Mouse (Mus musculus) hindbrain, postnatal 0 days (tissue): ENCODE measurements around the gene Rps10. TPM values are rescaled to one million over a fixed set of nuclear protein-coding genes. Genes with fewer than 3 reads are reported as not detected.
A peak's percentile ranks its signal among the peaks of the same experiment; 100 is the strongest.

Experiments
- ATAC-seq: fragments of 200-750 bp; cut with Nextera tagmentation; 2 replicates; pipeline ENCODE4 v1.8.0; 2017; ENCODE audit warnings: mild to moderate bottlenecking, moderate TSS enrichment, moderate library complexity
- DNase-seq: peaks from one replicate; pipeline ENCODE4 v3.0.0-alpha.2; 2015; ENCODE audit warnings: low spot score
- H3K27ac ChIP-seq: fragments of 300-500 bp; sonication (generic); 2 replicates; pipeline ENCODE4 v1.5.1; 2014; ENCODE audit warnings: mild to moderate bottlenecking
- H3K27me3 ChIP-seq: fragments of 300-500 bp; sonication (generic); 2 replicates; pipeline ENCODE4 v1.6.1; 2014; ENCODE audit warnings: low read length, mixed read lengths; ENCODE audit not compliant: insufficient read depth
- H3K36me3 ChIP-seq: fragments of 300-500 bp; sonication (generic); 2 replicates; pipeline ENCODE4 v1.6.1; 2014; ENCODE audit warnings: low read length, mixed read lengths; ENCODE audit not compliant: insufficient read depth
- H3K4me1 ChIP-seq: fragments of 300-500 bp; sonication (generic); 2 replicates; pipeline ENCODE4 v1.6.1; 2014; ENCODE audit warnings: antibody characterized with exemption, low read length, mixed read lengths; ENCODE audit not compliant: insufficient read depth
- H3K4me2 ChIP-seq: fragments of 300-500 bp; sonication (generic); 2 replicates; pipeline ENCODE4 v1.6.1; 2014; ENCODE audit warnings: low read depth, mild to moderate bottlenecking, low read length, moderate library complexity, mixed read lengths
- H3K4me3 ChIP-seq: fragments of 300-500 bp; sonication (generic); 2 replicates; pipeline ENCODE4 v1.5.1; 2014; ENCODE audit warnings: low read length
- H3K9ac ChIP-seq: fragments of 300-500 bp; sonication (generic); replicated peaks from 2 replicates; pipeline ENCODE4 v1.6.1; 2014; ENCODE audit warnings: mild to moderate bottlenecking, low read length, moderate library complexity, mixed read lengths
- H3K9me3 ChIP-seq: fragments of 300-500 bp; sonication (generic); 2 replicates; pipeline ENCODE4 v1.6.1; 2016; ENCODE audit warnings: low read length, mixed read lengths
- CTCF ChIP-seq: IDR thresholded peaks from 2 replicates; pipeline ENCODE4 v1.5.1; 2016; ENCODE audit warnings: antibody characterized with exemption, control low read depth, low read depth
- WGBS: fragments of 180-500 bp; shearing (Covaris S2); extraction: QIAGEN DNeasy Blood & Tissue Kit; methylation state at CpG from one replicate; pipeline ENCODE4 v1.1.7; 2014; 5-methylcytosine and 5-hydroxymethylcytosine counted together
- polyA plus RNA-seq: library from polyadenylated mRNA; unstranded; fragments of >200 nt; fragmentation: Nextera tagmentation; extraction: Ambion mirVana; gene quantifications from 2 replicates; pipeline ENCODE4 v1.2.1, GENCODE M21; 2015
- total RNA-seq: library from RNA; depleted of rRNA; stranded (reverse); fragments of >200 nt; gene quantifications from 2 replicates; pipeline ENCODE4 v1.2.3, GENCODE M21; 2014; rRNA removed

Gene Rps10
- total RNA-seq, result 1,174 and 1,303 TPM in 2 replicates
- polyA plus RNA-seq, result 497 and 519 TPM in 2 replicates

DNA sequence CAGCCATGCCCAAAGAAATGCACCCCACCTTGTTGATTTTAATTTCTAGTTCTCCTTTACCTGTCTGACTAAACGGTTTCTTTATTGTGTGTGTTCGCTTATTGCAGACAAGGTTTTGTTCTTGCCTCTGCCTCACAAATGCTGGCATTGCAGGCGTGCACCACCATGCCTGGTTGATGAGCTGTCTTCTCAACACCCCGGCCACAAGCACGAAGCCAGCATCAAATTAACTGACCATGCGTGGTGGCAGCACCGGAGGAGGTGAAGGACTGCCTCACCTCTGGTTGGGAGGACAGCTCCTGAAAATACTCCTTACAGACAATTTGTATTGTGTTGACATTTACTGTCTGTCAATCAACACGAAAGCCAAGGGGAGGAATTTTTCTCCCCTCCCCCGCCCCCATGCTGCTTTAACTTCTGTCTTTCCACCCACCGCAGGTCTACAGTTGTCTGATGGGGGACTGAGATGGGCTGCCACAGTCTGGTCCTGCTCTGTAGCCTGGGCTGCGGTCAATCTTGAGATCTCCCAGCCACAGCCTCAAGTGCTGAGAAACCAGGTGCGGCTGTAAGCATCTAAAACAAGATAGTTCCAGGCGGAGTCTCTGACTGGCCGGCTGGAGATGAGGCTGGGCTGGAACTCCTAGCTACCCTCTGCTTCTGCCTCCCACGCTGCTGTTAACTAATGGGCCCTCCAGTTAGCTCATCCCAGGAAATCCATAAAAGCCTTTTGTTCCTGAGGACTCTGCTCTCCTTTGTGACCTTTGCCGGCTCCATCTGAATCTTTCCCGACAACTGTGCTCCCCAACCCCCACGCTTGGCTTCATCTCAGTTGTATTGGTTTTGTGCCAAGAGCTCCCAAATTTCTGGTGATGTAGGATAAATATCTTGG, at the start of gene Rps10:
TSS of gene Rps10 (minus strand) at position 538 of the 889 bp plus-strand sequence.
- peak; percentile 36 for DNase-seq

DNA sequence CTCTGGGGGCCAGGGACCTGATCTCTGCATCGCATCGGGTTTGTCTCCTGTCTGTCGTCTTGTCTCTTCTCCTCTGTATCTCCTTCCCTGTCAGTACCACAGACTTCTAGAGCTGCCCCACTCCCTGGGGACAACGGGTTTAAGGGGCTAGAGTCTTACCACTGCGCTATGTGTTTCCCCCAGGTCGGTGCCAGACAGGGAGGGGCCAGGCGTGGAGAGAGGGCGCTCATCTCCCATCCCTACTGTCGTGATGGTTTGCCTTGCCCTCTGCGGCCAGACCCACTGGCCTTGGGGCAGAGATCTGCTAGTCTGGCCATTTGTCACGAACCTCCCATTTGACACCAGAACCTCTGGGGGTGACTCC, 49.1 kb upstream of the Rps10 start:
- Histone ChIP-seq H3K9me3 (no peaks in the 10 kb centered on the region), H3K4me2 (peak overlapping the region; percentile 83), H3K27me3 (no peaks in the 10 kb centered on the region), H3K36me3 (no peaks in the 10 kb centered on the region), H3K4me3 (peak overlapping the region; percentile 53), H3K9ac (peak overlapping the region; percentile 68), H3K27ac (peak overlapping the region; percentile 67), H3K4me1 (peaks cover 10% of the 10 kb centered on the region)
- TF ChIP-seq CTCF, result no peak
- DNase-seq (peak; percentile 47), ATAC-seq (peak; percentile 41)
- WGBS, result 0% methylated on average over 11 of the region's 11 CpGs

More for the DNA sequence above, at the start of gene Rps10:
- H3K9ac ChIP-seq, result no peak within 1 kb of the TSS; the same call in 1 of the 2 replicates
- peak within 1 kb of the TSS; percentile 87 for H3K4me3 ChIP-seq
- WGBS, result 30% methylated on average over 18 of the region's 18 CpGs
- TF ChIP-seq CTCF, result no peak
- peaks cover 6% of the 10 kb centered on the region; the same call in 1 of the 2 replicates for H3K4me1 ChIP-seq
- no peak for ATAC-seq
- peak within 1 kb of the TSS; percentile 65 for H3K4me2 ChIP-seq
- peaks cover 23% of the 10 kb centered on the region for H3K36me3 ChIP-seq
- peak within 1 kb of the TSS; percentile 92 for H3K27ac ChIP-seq
- H3K9me3 ChIP-seq, result no peaks in the 10 kb centered on the region
- H3K27me3 ChIP-seq, result no peaks in the 10 kb centered on the region

DNA sequence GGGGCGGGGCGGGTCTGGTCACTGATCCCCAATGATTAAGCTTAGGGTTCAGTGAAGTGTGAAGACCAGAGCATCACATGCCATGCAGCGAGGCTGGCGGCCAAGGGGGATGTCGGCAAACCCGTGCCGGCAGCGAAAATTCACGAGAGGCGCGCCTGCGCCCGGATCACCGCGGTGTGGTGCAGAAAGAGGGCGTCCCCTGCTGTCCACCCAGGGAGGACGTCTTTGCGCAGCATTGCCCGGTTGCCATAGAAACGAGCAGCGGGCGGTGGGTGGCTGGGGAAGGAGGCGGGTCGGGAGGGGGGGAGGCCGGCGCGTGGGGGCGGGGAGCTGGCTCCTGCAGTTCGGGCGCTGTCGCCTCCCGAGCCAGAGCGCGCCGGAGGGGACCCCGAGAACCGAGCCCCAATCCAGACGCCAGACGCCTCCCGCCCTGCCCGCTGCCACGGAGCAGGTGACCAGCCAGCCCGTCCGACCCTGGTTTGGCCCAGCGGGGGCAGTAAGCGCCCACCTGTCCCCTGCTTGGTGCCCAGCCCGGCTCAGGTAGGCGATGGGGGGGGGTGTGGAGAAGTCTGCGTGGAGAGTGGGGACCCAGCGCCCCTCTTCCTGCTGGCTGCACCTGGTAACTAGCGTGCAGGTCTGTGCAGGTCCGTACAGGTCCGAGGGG, 48.5 kb upstream of the Rps10 start:
- peak overlapping the region; percentile 68 for H3K9ac ChIP-seq
- no peaks in the 10 kb centered on the region for H3K9me3 ChIP-seq
- under 1% methylated on average over 39 of the region's 53 CpGs for WGBS
- DNase-seq (peak; percentile 94), ATAC-seq (peak; percentile 80)
- H3K4me2 ChIP-seq, result peak overlapping the region; percentile 83
- peak; percentile 73 for TF ChIP-seq CTCF
- H3K4me1 ChIP-seq, result peaks cover 10% of the 10 kb centered on the region
- peak overlapping the region; percentile 53 for H3K4me3 ChIP-seq
- peak overlapping the region; percentile 67 for H3K27ac ChIP-seq
- no peaks in the 10 kb centered on the region for H3K27me3 ChIP-seq
- H3K36me3 ChIP-seq, result no peaks in the 10 kb centered on the region

DNA sequence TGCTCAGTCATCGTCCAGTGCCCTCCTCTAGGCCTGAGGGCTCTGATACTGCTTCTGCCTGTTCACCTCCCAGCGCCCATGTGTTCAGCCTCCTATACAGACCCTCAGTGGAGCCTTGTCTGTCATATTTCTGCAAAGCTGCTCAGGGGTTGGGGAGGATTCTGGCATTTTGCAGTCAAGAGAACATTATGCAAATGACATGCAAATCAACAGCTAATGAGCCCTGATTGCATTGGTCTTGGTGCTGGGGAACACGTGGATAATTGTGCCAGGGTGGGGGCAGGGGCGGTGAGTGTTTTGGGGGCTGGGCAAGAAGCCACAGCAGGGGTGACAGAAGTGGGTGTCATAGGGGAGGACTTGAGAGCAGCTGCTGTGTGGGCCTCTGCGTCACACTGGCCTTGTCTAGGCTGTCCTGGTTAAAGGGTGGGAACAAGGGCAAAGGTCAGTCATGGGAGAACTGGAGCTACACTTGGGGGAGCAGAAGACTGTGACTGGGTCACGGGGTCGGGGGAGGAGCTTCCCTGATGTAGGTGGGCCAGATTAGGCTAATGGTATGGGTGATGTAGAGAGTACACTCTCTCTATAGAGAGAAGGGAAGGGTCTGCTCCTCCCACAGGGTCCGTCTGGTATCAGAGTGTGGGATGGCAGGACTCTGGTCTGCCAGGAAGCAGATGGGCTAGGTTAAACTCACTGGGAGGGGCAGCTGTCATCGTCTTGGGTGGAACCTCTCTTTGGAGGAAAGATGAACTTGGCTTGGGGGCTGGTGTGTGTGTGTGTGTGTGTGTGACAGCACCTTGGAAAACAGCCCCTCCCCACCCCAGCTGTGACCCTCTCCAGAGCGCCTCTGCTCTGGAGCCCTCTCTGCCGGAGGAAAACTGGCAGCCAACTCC, 42.7 kb upstream of the Rps10 start:
- DNase-seq (peak; percentile 70), ATAC-seq (peak; percentile 70)
- Histone ChIP-seq H3K4me1 (peaks cover 7% of the 10 kb centered on the region; the same call in 1 of the 2 replicates), H3K9ac (no peak overlapping the region), H3K36me3 (no peaks in the 10 kb centered on the region), H3K4me3 (no peak overlapping the region), H3K27ac (peak overlapping the region; percentile 64), H3K27me3 (no peaks in the 10 kb centered on the region), H3K9me3 (no peaks in the 10 kb centered on the region), H3K4me2 (no peak overlapping the region)
- WGBS, result 23% methylated on average over 11 of the region's 11 CpGs
- TF ChIP-seq CTCF, result no peak

DNA sequence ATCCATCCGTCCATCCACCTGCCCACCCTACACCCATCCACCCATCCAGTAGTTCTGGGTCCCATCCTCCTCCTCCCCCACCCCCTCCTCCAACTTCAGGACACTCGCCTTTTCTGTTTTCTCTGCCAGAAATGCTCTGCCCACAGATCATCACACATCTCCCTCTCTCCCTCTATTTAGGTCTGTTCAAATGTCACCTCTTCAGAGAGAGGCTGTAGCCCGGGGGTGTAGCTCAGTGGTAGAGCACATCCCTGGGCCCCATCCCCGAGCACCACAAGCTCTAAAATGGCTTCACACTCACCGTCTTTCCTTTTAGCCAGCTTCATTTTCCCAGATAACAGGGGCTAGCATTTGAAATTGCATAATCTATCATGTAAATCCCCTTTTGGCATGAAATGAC, 41.3 kb upstream of the Rps10 start:
- Histone ChIP-seq H3K36me3 (no peaks in the 10 kb centered on the region), H3K9me3 (no peaks in the 10 kb centered on the region), H3K27ac (peak overlapping the region; percentile 64; the same call in 1 of the 2 replicates), H3K27me3 (no peaks in the 10 kb centered on the region), H3K4me3 (no peak overlapping the region), H3K9ac (no peak overlapping the region), H3K4me2 (no peak overlapping the region), H3K4me1 (peaks cover 7% of the 10 kb centered on the region; the same call in 1 of the 2 replicates)
- ATAC-seq (no peak), DNase-seq (no peak)
- TF ChIP-seq CTCF, result no peak
- WGBS, result 84% methylated on average over 5 of the region's 5 CpGs

DNA sequence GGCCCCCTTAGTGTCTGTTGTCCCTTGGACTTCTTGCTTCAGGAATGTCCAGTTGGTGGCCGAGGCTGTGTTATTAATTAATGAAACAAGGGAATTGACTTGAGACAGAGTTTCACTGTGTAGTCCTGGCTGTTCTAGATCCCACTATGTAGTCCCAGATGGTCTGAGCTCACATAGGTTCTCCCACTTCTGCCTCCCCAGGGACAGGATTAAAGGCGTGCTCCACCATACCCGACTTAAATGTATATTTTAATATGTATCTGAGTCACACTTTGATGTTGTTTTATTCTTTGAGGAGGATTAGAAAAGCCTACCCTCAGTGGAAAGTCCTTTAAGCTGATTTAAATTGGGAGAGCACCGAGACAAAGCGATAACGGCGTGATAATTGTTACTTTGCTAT, 39.8 kb upstream of the Rps10 start:
- Histone ChIP-seq H3K27ac (no peak overlapping the region), H3K9me3 (no peaks in the 10 kb centered on the region), H3K9ac (no peak overlapping the region), H3K36me3 (no peaks in the 10 kb centered on the region), H3K27me3 (no peaks in the 10 kb centered on the region), H3K4me1 (peaks cover 7% of the 10 kb centered on the region; the same call in 1 of the 2 replicates), H3K4me2 (no peak overlapping the region), H3K4me3 (no peak overlapping the region)
- no peak for TF ChIP-seq CTCF
- 61% methylated on average over 7 of the region's 7 CpGs for WGBS
- DNase-seq (no peak), ATAC-seq (no peak)
